Mouse (Mus musculus): ENCODE results near the gene Slc4a4. TPM values are rescaled to one million over a fixed set of nuclear protein-coding genes. Genes with fewer than 3 reads are reported as not detected.

Gene Slc4a4
- polyA plus RNA-seq, 1 experiment: 8.3 TPM

- Histone ChIP-seq H3K9me3 (replicated peaks; ENCODE audit: control insufficient read depth, insufficient read depth, low read length, poor library complexity, severe bottlenecking) (no peaks in the 10 kb centered on the region), H3K27ac (ENCODE audit: insufficient read depth, low read length) (no peak overlapping the region), H3K27me3 (ENCODE audit: control insufficient read depth, insufficient read depth, low read length, poor library complexity, severe bottlenecking) (peaks cover 13% of the 10 kb centered on the region), H3K36me3 (ENCODE audit: control insufficient read depth, insufficient read depth, low read length, poor library complexity, severe bottlenecking) (no peaks in the 10 kb centered on the region), H3K4me1 (ENCODE audit: control insufficient read depth, insufficient read depth, low read length) (no peaks in the 10 kb centered on the region), H3K9ac (ENCODE audit: low read depth, poor library complexity, severe bottlenecking) (peak overlapping the region; percentile 96), H3K4me3 (ENCODE audit: low read depth, low read length) (peak overlapping the region; percentile 63)
- no peak for TF ChIP-seq CTCF (IDR thresholded peaks at IDR 0.05; ENCODE audit: low read depth, low read length)
- no peak for TF ChIP-seq POLR2A (IDR thresholded peaks at IDR 0.05; ENCODE audit: insufficient read depth, low read length)
- TF ChIP-seq EP300 (IDR thresholded peaks at IDR 0.05; ENCODE audit: insufficient read depth, low read depth, low read length): no peak
Measured at GRCm38 (mm10) chr5:88887556-88888412, 1.2 kb downstream of the Slc4a4 start.

- no peaks in the 10 kb centered on the region for H3K4me1 ChIP-seq (ENCODE audit: control insufficient read depth, insufficient read depth, low read length)
- TF ChIP-seq CTCF (IDR thresholded peaks at IDR 0.05; ENCODE audit: low read depth, low read length) (no peak), EP300 (IDR thresholded peaks at IDR 0.05; ENCODE audit: insufficient read depth, low read depth, low read length) (no peak), POLR2A (IDR thresholded peaks at IDR 0.05; ENCODE audit: insufficient read depth, low read length) (no peak)
- H3K36me3 ChIP-seq (ENCODE audit: control insufficient read depth, insufficient read depth, low read length, poor library complexity, severe bottlenecking): no peaks in the 10 kb centered on the region
- no peak overlapping the region for H3K4me3 ChIP-seq (ENCODE audit: low read depth, low read length)
- H3K9ac ChIP-seq (ENCODE audit: low read depth, poor library complexity, severe bottlenecking): no peak overlapping the region
- no peak overlapping the region for H3K27ac ChIP-seq (ENCODE audit: insufficient read depth, low read length)
- H3K27me3 ChIP-seq (ENCODE audit: control insufficient read depth, insufficient read depth, low read length, poor library complexity, severe bottlenecking): peaks cover 13% of the 10 kb centered on the region
- H3K9me3 ChIP-seq (replicated peaks; ENCODE audit: control insufficient read depth, insufficient read depth, low read length, poor library complexity, severe bottlenecking): no peaks in the 10 kb centered on the region
Measured at GRCm38 (mm10) chr5:88888413-88888700, 1.7 kb downstream of the Slc4a4 start.

GRCm38 (mm10) chr5:88889326-88889725, 2.7 kb downstream of the Slc4a4 start:
- Histone ChIP-seq H3K36me3 (ENCODE audit: control insufficient read depth, insufficient read depth, low read length, poor library complexity, severe bottlenecking) (no peaks in the 10 kb centered on the region), H3K27me3 (ENCODE audit: control insufficient read depth, insufficient read depth, low read length, poor library complexity, severe bottlenecking) (peaks cover 13% of the 10 kb centered on the region), H3K27ac (ENCODE audit: insufficient read depth, low read length) (no peak overlapping the region), H3K9ac (ENCODE audit: low read depth, poor library complexity, severe bottlenecking) (no peak overlapping the region), H3K9me3 (replicated peaks; ENCODE audit: control insufficient read depth, insufficient read depth, low read length, poor library complexity, severe bottlenecking) (no peaks in the 10 kb centered on the region), H3K4me1 (ENCODE audit: control insufficient read depth, insufficient read depth, low read length) (no peaks in the 10 kb centered on the region), H3K4me3 (ENCODE audit: low read depth, low read length) (no peak overlapping the region)
- TF ChIP-seq CTCF (IDR thresholded peaks at IDR 0.05; ENCODE audit: low read depth, low read length) (no peak), POLR2A (IDR thresholded peaks at IDR 0.05; ENCODE audit: insufficient read depth, low read length) (no peak), EP300 (IDR thresholded peaks at IDR 0.05; ENCODE audit: insufficient read depth, low read depth, low read length) (no peak)

DNA sequence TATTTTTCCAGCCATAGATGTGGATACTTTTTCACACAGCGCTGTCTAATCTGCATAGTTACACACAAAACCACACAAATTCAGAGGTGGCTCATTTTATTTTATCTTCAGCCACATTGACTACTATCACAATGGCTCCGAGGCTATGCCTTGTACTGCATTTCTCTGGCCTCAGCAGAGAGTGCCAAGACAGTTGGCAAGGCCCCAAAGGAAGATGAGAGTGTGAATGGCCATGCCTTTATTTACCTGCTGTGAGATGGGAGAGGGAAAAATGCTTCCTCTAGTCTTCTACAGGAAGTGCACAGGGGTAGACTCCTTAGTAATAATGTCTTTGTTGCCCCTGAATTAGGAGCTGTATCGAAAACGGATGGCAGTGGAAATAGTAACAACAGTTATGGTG, 3.5 kb downstream of the Slc4a4 start:
- Histone ChIP-seq H3K4me1 (ENCODE audit: control insufficient read depth, insufficient read depth, low read length) (no peaks in the 10 kb centered on the region), H3K9me3 (replicated peaks; ENCODE audit: control insufficient read depth, insufficient read depth, low read length, poor library complexity, severe bottlenecking) (no peaks in the 10 kb centered on the region), H3K9ac (ENCODE audit: low read depth, poor library complexity, severe bottlenecking) (no peak overlapping the region), H3K4me3 (ENCODE audit: low read depth, low read length) (no peak overlapping the region), H3K36me3 (ENCODE audit: control insufficient read depth, insufficient read depth, low read length, poor library complexity, severe bottlenecking) (no peaks in the 10 kb centered on the region), H3K27me3 (ENCODE audit: control insufficient read depth, insufficient read depth, low read length, poor library complexity, severe bottlenecking) (peaks cover 13% of the 10 kb centered on the region), H3K27ac (ENCODE audit: insufficient read depth, low read length) (no peak overlapping the region)
- no peak for TF ChIP-seq EP300 (IDR thresholded peaks at IDR 0.05; ENCODE audit: insufficient read depth, low read depth, low read length)

- Histone ChIP-seq H3K9me3 (replicated peaks; ENCODE audit: control insufficient read depth, insufficient read depth, low read length, poor library complexity, severe bottlenecking) (no peaks in the 10 kb centered on the region; the same call in 1 of the 2 replicates), H3K4me1 (ENCODE audit: control insufficient read depth, insufficient read depth, low read length) (no peaks in the 10 kb centered on the region), H3K27me3 (ENCODE audit: control insufficient read depth, insufficient read depth, low read length, poor library complexity, severe bottlenecking) (no peaks in the 10 kb centered on the region), H3K27ac (ENCODE audit: insufficient read depth, low read length) (no peak overlapping the region), H3K36me3 (ENCODE audit: control insufficient read depth, insufficient read depth, low read length, poor library complexity, severe bottlenecking) (no peaks in the 10 kb centered on the region), H3K4me3 (ENCODE audit: low read depth, low read length) (no peak overlapping the region), H3K9ac (ENCODE audit: low read depth, poor library complexity, severe bottlenecking) (no peak overlapping the region)
- TF ChIP-seq EP300 (IDR thresholded peaks at IDR 0.05; ENCODE audit: insufficient read depth, low read depth, low read length) (no peak), CTCF (IDR thresholded peaks at IDR 0.05; ENCODE audit: low read depth, low read length) (peak; percentile 46)
Measured at GRCm38 (mm10) chr5:88896574-88896973, 10.0 kb downstream of the Slc4a4 start.

GRCm38 (mm10) chr5:88903111-88903510, 16.5 kb downstream of the Slc4a4 start:
- no peaks in the 10 kb centered on the region for H3K9me3 ChIP-seq (replicated peaks; ENCODE audit: control insufficient read depth, insufficient read depth, low read length, poor library complexity, severe bottlenecking)
- no peak overlapping the region for H3K4me3 ChIP-seq (ENCODE audit: low read depth, low read length)

More at GRCm38 (mm10) chr5:88903111-88903510, 16.5 kb downstream of the Slc4a4 start:
- Histone ChIP-seq H3K27me3 (ENCODE audit: control insufficient read depth, insufficient read depth, low read length, poor library complexity, severe bottlenecking) (no peaks in the 10 kb centered on the region), H3K9ac (ENCODE audit: low read depth, poor library complexity, severe bottlenecking) (no peak overlapping the region), H3K4me1 (ENCODE audit: control insufficient read depth, insufficient read depth, low read length) (no peaks in the 10 kb centered on the region), H3K36me3 (ENCODE audit: control insufficient read depth, insufficient read depth, low read length, poor library complexity, severe bottlenecking) (no peaks in the 10 kb centered on the region), H3K27ac (ENCODE audit: insufficient read depth, low read length) (no peak overlapping the region)
- TF ChIP-seq CTCF (IDR thresholded peaks at IDR 0.05; ENCODE audit: low read depth, low read length): no peak
- no peak for TF ChIP-seq POLR2A (IDR thresholded peaks at IDR 0.05; ENCODE audit: insufficient read depth, low read length)
- TF ChIP-seq EP300 (IDR thresholded peaks at IDR 0.05; ENCODE audit: insufficient read depth, low read depth, low read length): no peak
